Mouse (Mus musculus): ENCODE measurements around the gene Lpar1. TPM values are rescaled to one million over a fixed set of nuclear protein-coding genes. Genes with fewer than 3 reads are reported as not detected.

Gene Lpar1
- polyA plus RNA-seq, 1 experiment from 2014 or later = 20.6 TPM

DNA sequence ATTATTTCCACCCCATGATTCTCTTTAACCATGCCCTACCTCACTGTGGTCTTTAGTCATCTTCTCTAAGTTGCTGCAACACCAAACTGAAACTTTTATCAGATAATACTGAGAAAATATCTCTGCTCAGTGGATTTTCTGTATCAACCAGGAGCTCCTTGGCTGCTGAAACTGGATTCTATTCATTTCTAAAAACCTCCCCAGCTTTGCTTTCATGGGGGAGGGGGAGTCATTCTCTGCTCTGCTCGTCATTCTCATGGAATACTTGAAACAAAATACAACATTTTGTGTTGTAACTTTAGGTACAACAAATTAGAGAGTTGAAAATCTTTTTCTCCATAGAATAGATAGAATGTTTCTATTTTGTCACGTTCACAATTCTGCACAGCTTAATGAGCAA lies 18.7 kb upstream of the Lpar1 start:
- Histone ChIP-seq H3K27ac (ENCODE audit: low read length) (no peak overlapping the region), H3K36me3 (ENCODE audit: control insufficient read depth, insufficient read depth) (no peaks in the 10 kb centered on the region), H3K4me3 (ENCODE audit: low read length) (no peak overlapping the region), H3K9ac (ENCODE audit: low read length) (no peak overlapping the region), H3K27me3 (ENCODE audit: control insufficient read depth, insufficient read depth, low read length) (no peaks in the 10 kb centered on the region), H3K9me3 (replicated peaks; ENCODE audit: control insufficient read depth, low read length) (no peaks in the 10 kb centered on the region), H3K4me2 (ENCODE audit: low read depth, low read length) (no peak overlapping the region), H3K4me1 (ENCODE audit: control insufficient read depth, insufficient read depth, low read length) (no peaks in the 10 kb centered on the region)
- ATAC-seq (replicated peaks; ENCODE audit: extremely low read depth, insufficient read depth, low FRiP score) = no peak
- WGBS = 74% methylated on average over 2 of the region's 2 CpGs

GRCm38 (mm10) chr4:58571661-58572060 lies 18.0 kb upstream of the Lpar1 start:
- Histone ChIP-seq H3K27ac (ENCODE audit: low read length) (no peak overlapping the region), H3K9ac (ENCODE audit: low read length) (no peak overlapping the region), H3K9me3 (replicated peaks; ENCODE audit: control insufficient read depth, low read length) (no peaks in the 10 kb centered on the region), H3K27me3 (ENCODE audit: control insufficient read depth, insufficient read depth, low read length) (no peaks in the 10 kb centered on the region), H3K4me1 (ENCODE audit: control insufficient read depth, insufficient read depth, low read length) (no peaks in the 10 kb centered on the region), H3K4me2 (ENCODE audit: low read depth, low read length) (no peak overlapping the region), H3K4me3 (ENCODE audit: low read length) (no peak overlapping the region), H3K36me3 (ENCODE audit: control insufficient read depth, insufficient read depth) (no peaks in the 10 kb centered on the region)
- no peak for ATAC-seq (replicated peaks; ENCODE audit: extremely low read depth, insufficient read depth, low FRiP score)
- 35% methylated on average over 3 of the region's 3 CpGs for WGBS

- Histone ChIP-seq H3K27ac (ENCODE audit: low read length) (no peak overlapping the region), H3K4me1 (ENCODE audit: control insufficient read depth, insufficient read depth, low read length) (no peaks in the 10 kb centered on the region), H3K9ac (ENCODE audit: low read length) (no peak overlapping the region), H3K4me3 (ENCODE audit: low read length) (no peak overlapping the region), H3K9me3 (replicated peaks; ENCODE audit: control insufficient read depth, low read length) (no peaks in the 10 kb centered on the region), H3K4me2 (ENCODE audit: low read depth, low read length) (no peak overlapping the region), H3K36me3 (ENCODE audit: control insufficient read depth, insufficient read depth) (no peaks in the 10 kb centered on the region), H3K27me3 (ENCODE audit: control insufficient read depth, insufficient read depth, low read length) (no peaks in the 10 kb centered on the region)
- no peak for ATAC-seq (replicated peaks; ENCODE audit: extremely low read depth, insufficient read depth, low FRiP score)
- WGBS = 51% methylated on average over 1 of the region's 1 CpGs
Measured at GRCm38 (mm10) chr4:58571232-58571631, 17.5 kb upstream of the Lpar1 start.

DNA sequence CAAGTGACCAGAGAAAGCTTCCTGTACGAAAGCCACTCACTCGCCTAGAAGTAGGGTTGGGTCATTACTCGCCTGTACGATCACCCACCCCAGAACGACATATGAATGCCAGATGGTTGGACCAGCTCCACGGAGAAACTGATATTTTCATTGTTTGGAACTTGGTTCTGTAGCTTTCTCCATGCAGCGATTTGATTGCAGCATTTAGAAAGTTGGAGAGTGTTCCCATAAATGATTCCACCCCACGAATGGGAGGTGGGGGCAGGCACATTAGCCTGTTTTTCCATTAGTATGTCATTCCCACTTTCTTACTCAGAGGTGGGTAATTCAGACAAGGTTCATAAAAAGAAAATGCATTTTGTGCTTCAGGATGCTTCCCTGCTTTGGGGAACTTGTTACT lies 14.8 kb upstream of the Lpar1 start:
- H3K4me1 ChIP-seq (ENCODE audit: control insufficient read depth, insufficient read depth, low read length) = no peaks in the 10 kb centered on the region
- WGBS = 67% methylated on average over 8 of the region's 8 CpGs

GRCm38 (mm10) chr4:58562776-58563175 lies 9.1 kb upstream of the Lpar1 start:
- WGBS = 83% methylated on average over 1 of the region's 1 CpGs
- Histone ChIP-seq H3K4me2 (ENCODE audit: low read depth, low read length) (no peak overlapping the region), H3K9me3 (replicated peaks; ENCODE audit: control insufficient read depth, low read length) (no peaks in the 10 kb centered on the region), H3K4me1 (ENCODE audit: control insufficient read depth, insufficient read depth, low read length) (no peaks in the 10 kb centered on the region), H3K9ac (ENCODE audit: low read length) (no peak overlapping the region), H3K36me3 (ENCODE audit: control insufficient read depth, insufficient read depth) (no peaks in the 10 kb centered on the region), H3K4me3 (ENCODE audit: low read length) (no peak overlapping the region), H3K27ac (ENCODE audit: low read length) (no peak overlapping the region), H3K27me3 (ENCODE audit: control insufficient read depth, insufficient read depth, low read length) (no peaks in the 10 kb centered on the region)
- no peak for ATAC-seq (replicated peaks; ENCODE audit: extremely low read depth, insufficient read depth, low FRiP score)

More for the DNA sequence above, 14.8 kb upstream of the Lpar1 start:
- Histone ChIP-seq H3K36me3 (ENCODE audit: control insufficient read depth, insufficient read depth) (no peaks in the 10 kb centered on the region), H3K27me3 (ENCODE audit: control insufficient read depth, insufficient read depth, low read length) (no peaks in the 10 kb centered on the region), H3K27ac (ENCODE audit: low read length) (no peak overlapping the region), H3K9ac (ENCODE audit: low read length) (no peak overlapping the region), H3K4me3 (ENCODE audit: low read length) (no peak overlapping the region), H3K4me2 (ENCODE audit: low read depth, low read length) (no peak overlapping the region), H3K9me3 (replicated peaks; ENCODE audit: control insufficient read depth, low read length) (no peaks in the 10 kb centered on the region)
- ATAC-seq (replicated peaks; ENCODE audit: extremely low read depth, insufficient read depth, low FRiP score) = no peak

- WGBS = 70% methylated on average over 3 of the region's 3 CpGs
- no peaks in the 10 kb centered on the region for H3K36me3 ChIP-seq (ENCODE audit: control insufficient read depth, insufficient read depth)
Measured at GRCm38 (mm10) chr4:58557001-58557400, 3.3 kb upstream of the Lpar1 start.

DNA sequence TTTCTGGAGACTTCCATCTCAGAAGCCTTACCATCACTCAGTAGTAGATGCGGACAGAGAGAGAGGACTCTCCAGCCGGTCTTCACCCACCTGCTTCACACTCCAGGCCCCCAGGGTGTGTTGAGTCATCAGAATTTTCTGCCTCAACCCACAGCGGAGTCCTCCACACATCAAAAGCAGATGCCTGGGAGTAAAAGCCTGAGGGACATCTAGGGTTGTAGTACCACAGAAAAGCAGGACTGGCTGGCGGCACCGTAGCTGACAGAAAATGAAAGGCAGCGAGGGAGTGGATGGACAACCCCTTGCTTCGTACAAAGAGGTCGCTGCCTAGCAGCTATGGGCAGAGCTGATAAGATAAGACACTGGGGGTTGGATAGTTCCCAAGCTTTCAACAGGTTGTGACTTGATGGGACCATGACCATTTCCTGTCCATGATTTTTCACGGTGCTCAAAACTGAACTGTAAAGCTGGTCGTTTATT lies 701 bp upstream of the Lpar1 start:
- no peaks in the 10 kb centered on the region for H3K36me3 ChIP-seq (ENCODE audit: control insufficient read depth, insufficient read depth)
- H3K9ac ChIP-seq (ENCODE audit: low read length) = no peak overlapping the region
- H3K9me3 ChIP-seq (replicated peaks; ENCODE audit: control insufficient read depth, low read length) = no peaks in the 10 kb centered on the region
- no peak overlapping the region for H3K4me3 ChIP-seq (ENCODE audit: low read length)
- no peak for ATAC-seq (replicated peaks; ENCODE audit: extremely low read depth, insufficient read depth, low FRiP score)
- no peaks in the 10 kb centered on the region for H3K27me3 ChIP-seq (ENCODE audit: control insufficient read depth, insufficient read depth, low read length)
- peaks cover 7% of the 10 kb centered on the region for H3K4me1 ChIP-seq (ENCODE audit: control insufficient read depth, insufficient read depth, low read length)
- H3K27ac ChIP-seq (ENCODE audit: low read length) = no peak overlapping the region
- H3K4me2 ChIP-seq (ENCODE audit: low read depth, low read length) = peak overlapping the region; percentile 99; the same call in 1 of the 2 replicates
- WGBS = 25% methylated on average over 10 of the region's 10 CpGs

More at GRCm38 (mm10) chr4:58557001-58557400, 3.3 kb upstream of the Lpar1 start:
- ATAC-seq (replicated peaks; ENCODE audit: extremely low read depth, insufficient read depth, low FRiP score) = no peak
- Histone ChIP-seq H3K4me1 (ENCODE audit: control insufficient read depth, insufficient read depth, low read length) (peaks cover 7% of the 10 kb centered on the region), H3K9me3 (replicated peaks; ENCODE audit: control insufficient read depth, low read length) (no peaks in the 10 kb centered on the region), H3K4me2 (ENCODE audit: low read depth, low read length) (no peak overlapping the region), H3K27ac (ENCODE audit: low read length) (no peak overlapping the region), H3K4me3 (ENCODE audit: low read length) (no peak overlapping the region), H3K9ac (ENCODE audit: low read length) (no peak overlapping the region), H3K27me3 (ENCODE audit: control insufficient read depth, insufficient read depth, low read length) (no peaks in the 10 kb centered on the region)

GRCm38 (mm10) chr4:58552731-58553630 lies 717 bp downstream of the Lpar1 start:
- no peaks in the 10 kb centered on the region for H3K9me3 ChIP-seq (replicated peaks; ENCODE audit: control insufficient read depth, low read length)

DNA sequence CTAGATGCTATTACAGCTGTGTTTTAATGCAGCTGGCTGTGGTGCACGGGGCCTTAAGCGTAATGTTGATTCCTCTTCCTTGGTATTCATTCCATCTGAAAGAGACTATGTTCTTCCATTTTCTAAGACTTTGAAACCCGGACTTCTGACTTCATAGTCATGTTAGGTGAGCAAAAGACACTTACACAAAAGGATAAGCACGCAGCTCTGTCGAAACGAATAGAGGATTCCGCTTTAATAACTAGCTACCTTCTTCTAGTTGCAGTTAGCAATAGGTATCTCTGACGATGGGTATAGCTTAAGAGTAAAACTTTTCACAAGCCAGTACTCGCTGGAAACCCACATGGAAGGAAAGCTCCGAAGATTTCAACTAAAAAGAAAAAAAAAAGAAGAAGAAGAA lies 1.5 kb downstream of the Lpar1 start:
- no peak for ATAC-seq (replicated peaks; ENCODE audit: extremely low read depth, insufficient read depth, low FRiP score)
- Histone ChIP-seq H3K9ac (ENCODE audit: low read length) (peak overlapping the region; percentile 82), H3K27ac (ENCODE audit: low read length) (peak overlapping the region; percentile 75), H3K36me3 (ENCODE audit: control insufficient read depth, insufficient read depth) (no peaks in the 10 kb centered on the region), H3K4me3 (ENCODE audit: low read length) (peak overlapping the region; percentile 78), H3K27me3 (ENCODE audit: control insufficient read depth, insufficient read depth, low read length) (no peaks in the 10 kb centered on the region), H3K4me2 (ENCODE audit: low read depth, low read length) (peak overlapping the region; percentile 99), H3K9me3 (replicated peaks; ENCODE audit: control insufficient read depth, low read length) (no peaks in the 10 kb centered on the region), H3K4me1 (ENCODE audit: control insufficient read depth, insufficient read depth, low read length) (peaks cover 12% of the 10 kb centered on the region)
- 17% methylated on average over 10 of the region's 10 CpGs for WGBS

More at GRCm38 (mm10) chr4:58552731-58553630, 717 bp downstream of the Lpar1 start:
- Histone ChIP-seq H3K9ac (ENCODE audit: low read length) (peak overlapping the region; percentile 82), H3K27me3 (ENCODE audit: control insufficient read depth, insufficient read depth, low read length) (no peaks in the 10 kb centered on the region), H3K36me3 (ENCODE audit: control insufficient read depth, insufficient read depth) (no peaks in the 10 kb centered on the region), H3K27ac (ENCODE audit: low read length) (peak overlapping the region; percentile 75), H3K4me2 (ENCODE audit: low read depth, low read length) (peak overlapping the region; percentile 99), H3K4me3 (ENCODE audit: low read length) (peak overlapping the region; percentile 78), H3K4me1 (ENCODE audit: control insufficient read depth, insufficient read depth, low read length) (peaks cover 7% of the 10 kb centered on the region)
- WGBS = 1% methylated on average over 70 of the region's 71 CpGs
- ATAC-seq (replicated peaks; ENCODE audit: extremely low read depth, insufficient read depth, low FRiP score) = peak; percentile 86
